Mouse (Mus musculus) liver, adult 2 months (tissue): ENCODE data around the gene Mark2.

Experiments used
- CTCF ChIP-seq: fragments of 200-500 bp; IDR thresholded peaks from 2 replicates; pipeline ENCODE4 v1.5.1; 2011; ENCODE audit warnings: low read depth, low read length, control low read depth
- POLR2A ChIP-seq: fragments of 200-500 bp; IDR thresholded peaks from 2 replicates; pipeline ENCODE4 v1.6.1; 2011; ENCODE audit warnings: low read length, control low read depth; ENCODE audit not compliant: insufficient read depth; ENCODE audit errors: extremely low read depth

GRCm38 (mm10) chr19:7278200-7278906 lies 63.3 kb downstream of the Mark2 start:
- TF ChIP-seq POLR2A, result no peak
- no peak for TF ChIP-seq CTCF
